Mouse (Mus musculus): Measurements from ENCODE around the gene Sel1l. TPM values are rescaled to one million over a fixed set of nuclear protein-coding genes. Genes with fewer than 3 reads are reported as not detected.

The Sel1l gene
- polyA plus RNA-seq, 1 experiment from 2014 or later: 106 TPM

DNA sequence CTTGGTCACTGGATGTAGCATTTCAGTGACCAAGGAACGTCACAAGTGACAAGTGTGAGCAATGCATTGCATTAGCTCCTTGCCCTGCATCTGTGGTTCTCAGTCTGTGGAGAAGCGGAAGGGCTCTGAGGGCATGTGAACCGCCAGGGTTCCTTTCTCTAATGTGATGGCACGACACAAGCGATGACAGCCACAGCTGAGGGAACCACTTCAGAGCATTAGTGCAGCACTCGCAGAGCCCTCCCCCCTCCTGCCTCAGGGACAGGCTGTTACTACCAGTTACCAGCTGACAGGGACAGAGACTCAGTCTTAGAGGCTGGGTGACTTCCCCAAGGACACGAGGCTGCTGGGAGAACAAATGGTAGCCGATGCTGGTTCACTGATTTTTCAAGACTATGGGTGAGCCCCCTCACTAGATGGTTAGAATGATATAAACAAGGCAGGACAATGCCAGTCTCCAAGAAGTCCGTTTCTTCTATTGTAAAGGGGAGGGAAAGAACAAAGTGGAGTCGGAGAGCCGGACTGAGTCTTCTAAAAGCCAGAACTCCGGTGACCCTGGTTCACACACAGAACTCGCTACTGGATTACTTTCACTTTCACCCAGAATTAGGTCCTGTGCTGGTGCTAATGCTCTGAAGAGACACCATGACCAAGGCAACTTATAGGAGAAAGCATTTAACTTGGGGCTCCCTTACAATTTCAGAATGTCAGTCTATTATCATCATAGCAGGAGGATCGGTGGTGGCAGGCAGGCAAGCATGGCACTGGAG lies 82.4 kb downstream of the Sel1l start:
- peaks cover 31% of the 10 kb centered on the region for H3K4me1 ChIP-seq (replicated peaks)
- peak overlapping the region; percentile 50; the same call in 1 of the 2 replicates for H3K27ac ChIP-seq
- peak overlapping the region; percentile 15 for H3K4me3 ChIP-seq
- peak overlapping the region; percentile 45 for H3K4me2 ChIP-seq
- H3K27me3 ChIP-seq: 0 out of 2 replicates have a peak, but pooled peaks cover 2% of the 10 kb centered on the region
- H3K36me3 ChIP-seq: no peaks in the 10 kb centered on the region
- WGBS: 16% methylated on average over 14 of the region's 14 CpGs
- peak; percentile 89 for ATAC-seq (ENCODE audit: low FRiP score)
- no peaks in the 10 kb centered on the region for H3K9me3 ChIP-seq
- H3K9ac ChIP-seq: peak overlapping the region; percentile 60

- Histone ChIP-seq H3K9ac (no peak overlapping the region), H3K4me3 (no peak overlapping the region), H3K4me2 (no peak overlapping the region; the same call in 1 of the 2 replicates), H3K36me3 (no peaks in the 10 kb centered on the region), H3K4me1 (replicated peaks) (peaks cover 31% of the 10 kb centered on the region), H3K27ac (no peak overlapping the region), H3K9me3 (no peaks in the 10 kb centered on the region), H3K27me3 (0 out of 2 replicates have a peak, but pooled peaks cover 2% of the 10 kb centered on the region)
- no peak for ATAC-seq (ENCODE audit: low FRiP score)
- 45% methylated on average over 13 of the region's 13 CpGs for WGBS
Measured at GRCm38 (mm10) chr12:91765504-91765903, 83.5 kb downstream of the Sel1l start.

- Histone ChIP-seq H3K9ac (no peak overlapping the region), H3K4me2 (no peak overlapping the region), H3K9me3 (no peaks in the 10 kb centered on the region), H3K4me1 (replicated peaks) (peaks cover 31% of the 10 kb centered on the region), H3K4me3 (no peak overlapping the region), H3K27ac (no peak overlapping the region), H3K27me3 (0 out of 2 replicates have a peak, but pooled peaks cover 2% of the 10 kb centered on the region), H3K36me3 (no peaks in the 10 kb centered on the region)
- 4% methylated on average over 2 of the region's 2 CpGs for WGBS
- ATAC-seq (ENCODE audit: low FRiP score): no peak
Measured at GRCm38 (mm10) chr12:91765054-91765453, 83.9 kb downstream of the Sel1l start.

GRCm38 (mm10) chr12:91764471-91764870 lies 84.5 kb downstream of the Sel1l start:
- Histone ChIP-seq H3K36me3 (no peaks in the 10 kb centered on the region), H3K4me1 (replicated peaks) (peaks cover 31% of the 10 kb centered on the region), H3K4me3 (no peak overlapping the region), H3K4me2 (no peak overlapping the region), H3K9ac (no peak overlapping the region), H3K9me3 (no peaks in the 10 kb centered on the region), H3K27ac (no peak overlapping the region), H3K27me3 (0 out of 2 replicates have a peak, but pooled peaks cover 2% of the 10 kb centered on the region)
- 39% methylated on average over 2 of the region's 2 CpGs for WGBS
- no peak for ATAC-seq (ENCODE audit: low FRiP score)

DNA sequence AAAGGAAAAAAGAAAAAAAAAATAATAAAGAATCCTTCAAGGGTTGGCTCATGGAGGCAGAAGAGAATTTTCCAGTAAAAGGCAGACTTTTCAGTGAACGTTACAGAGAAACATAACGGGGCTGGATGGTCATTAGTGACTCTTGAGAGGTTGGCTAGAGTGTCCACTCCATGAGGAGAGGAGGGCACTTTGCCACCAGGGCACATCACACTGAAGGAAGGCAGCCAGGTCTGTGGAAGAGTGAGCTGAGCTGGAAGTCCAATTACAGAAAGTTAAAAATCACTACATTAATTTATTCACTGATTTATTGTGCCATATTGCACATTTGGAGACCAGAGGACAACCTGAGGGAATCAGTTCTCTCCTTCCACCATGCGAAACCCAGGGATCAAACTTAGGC lies 89.1 kb downstream of the Sel1l start:
- Histone ChIP-seq H3K4me2 (no peak overlapping the region), H3K27me3 (0 out of 2 replicates have a peak, but pooled peaks cover 2% of the 10 kb centered on the region), H3K36me3 (no peaks in the 10 kb centered on the region), H3K9ac (no peak overlapping the region), H3K4me1 (replicated peaks) (peaks cover 12% of the 10 kb centered on the region), H3K4me3 (no peak overlapping the region), H3K27ac (no peak overlapping the region), H3K9me3 (no peaks in the 10 kb centered on the region)
- no peak for ATAC-seq (ENCODE audit: low FRiP score)
- WGBS: 88% methylated on average over 3 of the region's 3 CpGs

GRCm38 (mm10) chr12:91757854-91758562 lies 90.9 kb downstream of the Sel1l start:
- Histone ChIP-seq H3K27me3 (0 out of 2 replicates have a peak, but pooled peaks cover 2% of the 10 kb centered on the region), H3K4me3 (no peak overlapping the region), H3K4me2 (no peak overlapping the region), H3K36me3 (no peaks in the 10 kb centered on the region), H3K4me1 (replicated peaks) (peaks cover 2% of the 10 kb centered on the region; the same call in 1 of the 2 replicates), H3K9ac (no peak overlapping the region), H3K27ac (no peak overlapping the region), H3K9me3 (no peaks in the 10 kb centered on the region)
- 76% methylated on average over 13 of the region's 13 CpGs for WGBS
- ATAC-seq (ENCODE audit: low FRiP score): no peak

- ATAC-seq (ENCODE audit: low FRiP score): no peak
- Histone ChIP-seq H3K27ac (no peak overlapping the region), H3K9me3 (no peaks in the 10 kb centered on the region), H3K9ac (no peak overlapping the region), H3K4me3 (no peak overlapping the region), H3K4me1 (replicated peaks) (peaks cover 2% of the 10 kb centered on the region; the same call in 1 of the 2 replicates), H3K27me3 (no peaks in the 10 kb centered on the region), H3K4me2 (no peak overlapping the region), H3K36me3 (no peaks in the 10 kb centered on the region)
- 57% methylated on average over 5 of the region's 5 CpGs for WGBS
Measured at GRCm38 (mm10) chr12:91756562-91757166, 92.3 kb downstream of the Sel1l start.

Small RNA genes within 50 kb of the gene (microRNA-seq; reads per million reads assigned to microRNA genes)
- gene Gm22015: not detected

Other genes with a start within 250 kb of the Sel1l start
- 5.3 and 6.3 TPM in 2 replicates for gene Ston2, start 60.8 kb downstream of the Sel1l start, polyA plus RNA-seq (2015; fragmentation: Nextera tagmentation; extraction: Ambion mirVana)